Mouse (Mus musculus) heart, embryonic 13.5 days (tissue): ENCODE measurements around the gene Isyna1. TPM values are rescaled to one million over a fixed set of nuclear protein-coding genes. Genes with fewer than 3 reads are reported as not detected.

Experiments used
- ATAC-seq: fragments of 200-750 bp; cut with Nextera tagmentation; 2 replicates; pipeline ENCODE4 v1.8.0; 2017; ENCODE audit warnings: moderate TSS enrichment; ENCODE audit not compliant: insufficient number of reproducible peaks, low FRiP score, low TSS enrichment; ENCODE audit errors: extremely low read depth
- H3K27ac ChIP-seq: fragments of 300-500 bp; sonication (generic); replicated peaks from 2 replicates; pipeline ENCODE4 v1.5.1; 2015; ENCODE audit warnings: moderate library complexity, mild to moderate bottlenecking, inconsistent platforms
- H3K27me3 ChIP-seq: fragments of 300-500 bp; sonication (generic); replicated peaks from 2 replicates; pipeline ENCODE4 v1.6.1; 2015; ENCODE audit warnings: mild to moderate bottlenecking, inconsistent platforms
- H3K36me3 ChIP-seq: fragments of 300-500 bp; sonication (generic); 2 replicates; pipeline ENCODE4 v1.6.1; 2015; ENCODE audit warnings: mild to moderate bottlenecking, inconsistent platforms
- H3K4me1 ChIP-seq: fragments of 300-500 bp; sonication (generic); 2 replicates; pipeline ENCODE4 v1.6.1; 2015; ENCODE audit warnings: inconsistent platforms
- H3K4me2 ChIP-seq: fragments of 300-500 bp; sonication (generic); 2 replicates; pipeline ENCODE4 v1.6.1; 2015; ENCODE audit warnings: inconsistent platforms, mild to moderate bottlenecking, moderate library complexity
- H3K4me3 ChIP-seq: fragments of 300-500 bp; sonication (generic); 2 replicates; pipeline ENCODE4 v1.5.1; 2015; ENCODE audit warnings: moderate library complexity, mild to moderate bottlenecking, inconsistent platforms
- H3K9ac ChIP-seq: fragments of 300-500 bp; sonication (generic); 2 replicates; pipeline ENCODE4 v1.6.1; 2015; ENCODE audit warnings: inconsistent platforms, mild to moderate bottlenecking, moderate library complexity
- H3K9me3 ChIP-seq: fragments of 300-500 bp; sonication (generic); 2 replicates; pipeline ENCODE4 v1.6.1; 2016; ENCODE audit warnings: inconsistent platforms
- WGBS: fragments of 180-500 bp; shearing (Covaris S2); methylation state at CpG from one replicate; pipeline ENCODE4 v1.1.7; 2015; ENCODE audit warnings: mixed read lengths; 5-methylcytosine and 5-hydroxymethylcytosine counted together
- polyA plus RNA-seq: library from polyadenylated mRNA; unstranded; fragments of >200 nt; fragmentation: Nextera tagmentation; extraction: Ambion mirVana; gene quantifications from 2 replicates; pipeline ENCODE4 v1.2.1, GENCODE M21; 2015

The Isyna1 gene
- polyA plus RNA-seq, 1 experiment from 2014 or later = 135 TPM

DNA sequence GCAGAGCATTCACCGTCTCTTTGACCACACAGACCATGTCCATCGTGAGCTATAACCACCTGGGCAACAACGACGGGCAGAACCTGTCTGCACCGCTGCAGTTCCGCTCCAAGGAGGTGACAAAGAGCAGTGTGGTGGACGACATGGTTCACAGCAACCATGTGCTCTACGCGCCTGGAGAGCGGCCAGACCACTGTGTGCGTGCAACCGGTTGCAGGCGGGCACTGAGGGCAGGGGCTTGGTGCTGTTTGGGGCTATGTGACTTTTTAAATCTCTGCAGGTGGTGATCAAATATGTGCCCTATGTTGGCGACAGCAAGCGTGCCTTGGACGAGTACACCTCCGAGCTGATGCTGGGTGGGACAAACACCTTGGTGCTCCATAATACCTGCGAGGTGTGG, 2.0 kb downstream of the Isyna1 start:
- ATAC-seq = no peak
- H3K9me3 ChIP-seq = no peaks in the 10 kb centered on the region
- WGBS = 93% methylated on average over 18 of the region's 18 CpGs
- peaks cover 42% of the 10 kb centered on the region for H3K36me3 ChIP-seq
- no peaks in the 10 kb centered on the region; the same call in 1 of the 2 replicates for H3K27me3 ChIP-seq
- H3K27ac ChIP-seq = no peak overlapping the region
- no peak overlapping the region for H3K4me3 ChIP-seq
- peaks cover 89% of the 10 kb centered on the region for H3K4me1 ChIP-seq
- H3K4me2 ChIP-seq = 0 out of 2 replicates have a peak overlapping the region, but pooled peaks have one; percentile 97
- no peak overlapping the region for H3K9ac ChIP-seq

DNA sequence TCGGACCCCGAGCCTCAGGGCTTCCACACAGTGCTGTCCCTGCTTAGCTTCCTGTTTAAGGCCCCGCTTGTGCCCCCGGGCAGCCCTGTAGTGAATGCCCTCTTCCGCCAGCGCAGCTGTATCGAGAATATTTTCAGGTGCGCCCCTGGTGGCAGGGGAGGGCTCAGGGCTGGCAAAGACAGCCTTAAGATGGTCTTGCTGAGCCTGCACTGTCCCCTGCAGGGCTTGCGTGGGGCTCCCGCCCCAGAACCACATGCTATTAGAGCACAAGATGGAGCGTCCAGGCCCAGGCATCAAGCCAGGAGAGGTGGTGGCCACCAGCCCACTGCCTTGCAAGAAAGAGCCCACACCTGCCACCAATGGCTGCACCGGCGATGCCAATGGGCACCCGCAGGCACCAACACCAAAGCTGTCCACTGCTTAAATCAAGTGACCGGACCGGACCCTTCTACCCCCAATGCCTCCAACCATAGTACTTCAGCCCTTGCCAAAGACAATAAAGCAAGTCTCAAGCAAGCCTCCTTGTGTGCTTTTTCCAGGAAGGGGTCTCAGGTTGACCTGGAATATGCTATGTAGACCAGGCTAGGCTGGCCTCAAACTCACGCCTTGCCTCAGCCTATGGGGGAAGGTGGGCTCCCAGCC, 2.7 kb downstream of the Isyna1 start:
- Histone ChIP-seq H3K36me3 (peaks cover 38% of the 10 kb centered on the region), H3K9me3 (no peaks in the 10 kb centered on the region), H3K4me2 (peak overlapping the region; percentile 76), H3K9ac (peak overlapping the region; percentile 87; the same call in 1 of the 2 replicates), H3K4me1 (peaks cover 88% of the 10 kb centered on the region), H3K4me3 (peak overlapping the region; percentile 62), H3K27ac (no peak overlapping the region), H3K27me3 (no peaks in the 10 kb centered on the region; the same call in 1 of the 2 replicates)
- WGBS = 87% methylated on average over 17 of the region's 17 CpGs
- ATAC-seq = no peak

DNA sequence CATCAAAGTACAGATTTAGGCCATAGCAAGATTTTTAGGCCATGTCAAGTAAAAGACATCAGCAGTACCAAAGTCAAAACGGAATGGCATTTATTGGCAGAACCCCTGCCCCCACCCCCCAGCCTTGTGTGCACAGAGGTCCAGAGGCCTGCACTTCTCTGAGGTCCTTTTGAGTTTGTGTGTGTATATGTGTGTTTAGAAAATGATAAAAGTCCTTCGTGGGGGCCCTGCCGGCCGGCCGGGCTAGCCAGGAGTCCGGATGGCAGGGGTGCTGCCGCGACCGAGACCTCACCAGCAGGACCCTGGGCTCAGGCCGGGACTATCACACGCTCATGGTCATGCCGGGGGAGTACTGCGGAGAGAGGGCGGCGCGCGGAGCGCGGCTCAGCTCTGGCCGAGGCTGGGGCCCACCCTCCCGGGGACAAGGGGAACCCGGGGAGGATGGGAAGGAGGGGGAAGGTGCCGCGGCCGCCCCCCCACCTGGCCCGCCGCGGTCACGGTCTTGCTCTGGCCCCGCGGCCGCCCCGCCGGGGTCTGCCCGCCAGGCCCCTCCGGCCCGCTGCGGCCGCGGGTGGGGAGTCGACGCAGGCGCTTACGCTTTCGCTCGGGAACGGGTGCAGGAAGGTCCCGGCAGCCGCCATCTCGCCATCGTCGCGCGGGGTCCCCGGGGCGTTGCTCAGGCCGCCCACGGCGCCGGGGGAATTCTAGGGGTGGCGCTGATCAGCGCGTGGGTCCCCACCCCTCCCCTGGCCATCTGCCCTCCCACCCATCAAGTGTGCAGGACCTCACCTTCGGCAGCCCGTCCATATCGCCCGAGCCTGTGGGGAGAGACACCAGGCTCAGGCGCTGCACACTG, 3.5 kb downstream of the Isyna1 start:
- H3K9ac ChIP-seq = peak overlapping the region; percentile 87
- H3K36me3 ChIP-seq = peaks cover 43% of the 10 kb centered on the region
- H3K4me2 ChIP-seq = peak overlapping the region; percentile 76
- H3K4me3 ChIP-seq = peak overlapping the region; percentile 62
- peak overlapping the region; percentile 38 for H3K27ac ChIP-seq
- WGBS = 12% methylated on average over 68 of the region's 68 CpGs
- no peak for ATAC-seq
- H3K4me1 ChIP-seq = peaks cover 83% of the 10 kb centered on the region
- no peaks in the 10 kb centered on the region for H3K9me3 ChIP-seq
- H3K27me3 ChIP-seq = no peaks in the 10 kb centered on the region; the same call in 1 of the 2 replicates

DNA sequence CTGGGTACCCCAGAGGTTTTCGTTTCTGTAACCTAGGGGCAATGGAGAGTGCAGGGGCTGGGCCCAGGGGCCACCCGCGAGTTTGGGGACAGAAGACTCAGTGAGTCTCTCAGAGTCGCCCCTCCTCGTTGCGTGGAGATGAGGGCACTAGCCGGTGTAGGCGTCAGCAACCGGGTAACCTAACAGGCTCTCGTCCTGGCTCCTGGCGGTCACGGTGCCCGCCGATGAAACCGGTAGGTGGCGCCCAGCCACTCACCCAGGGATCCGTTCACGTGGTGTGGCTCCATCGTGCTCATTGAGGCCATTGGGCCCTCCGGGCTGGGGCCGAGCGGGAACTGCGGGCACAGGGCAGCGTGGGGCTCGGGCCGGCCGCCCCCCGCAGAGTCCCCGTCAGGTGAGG, 4.1 kb downstream of the Isyna1 start:
- H3K27ac ChIP-seq = peak overlapping the region; percentile 38
- H3K27me3 ChIP-seq = no peaks in the 10 kb centered on the region; the same call in 1 of the 2 replicates
- H3K4me3 ChIP-seq = peak overlapping the region; percentile 62
- H3K9me3 ChIP-seq = no peaks in the 10 kb centered on the region
- ATAC-seq = no peak
- peak overlapping the region; percentile 87 for H3K9ac ChIP-seq
- H3K4me2 ChIP-seq = peak overlapping the region; percentile 76
- 5% methylated on average over 29 of the region's 29 CpGs for WGBS
- H3K4me1 ChIP-seq = peaks cover 77% of the 10 kb centered on the region
- peaks cover 49% of the 10 kb centered on the region for H3K36me3 ChIP-seq

DNA sequence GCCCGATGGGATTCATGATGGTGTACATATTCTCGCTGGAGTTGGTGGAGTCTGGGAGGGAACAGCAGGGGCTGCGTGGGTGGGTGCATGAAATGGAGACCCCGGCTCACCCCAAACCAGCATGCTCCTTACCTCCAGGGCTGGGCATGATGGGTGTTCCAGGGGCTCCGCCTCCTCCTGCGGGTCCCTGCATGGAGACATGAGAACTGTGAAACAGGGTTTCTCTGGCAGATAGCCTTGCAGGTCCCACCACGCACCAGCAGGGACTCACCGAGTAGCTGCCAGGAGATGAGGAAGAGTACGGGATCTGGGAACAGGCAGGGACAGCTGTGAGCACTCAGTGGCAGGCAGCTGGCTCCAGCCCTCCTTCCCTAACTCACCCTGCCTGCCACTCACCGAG, 4.5 kb downstream of the Isyna1 start:
- H3K4me3 ChIP-seq = peak overlapping the region; percentile 62
- H3K4me2 ChIP-seq = peak overlapping the region; percentile 76
- H3K9me3 ChIP-seq = no peaks in the 10 kb centered on the region
- 0 out of 2 replicates have a peak overlapping the region, but pooled peaks have one; percentile 17 for H3K27ac ChIP-seq
- H3K36me3 ChIP-seq = peaks cover 53% of the 10 kb centered on the region
- H3K27me3 ChIP-seq = no peaks in the 10 kb centered on the region; the same call in 1 of the 2 replicates
- no peak for ATAC-seq
- 24% methylated on average over 10 of the region's 10 CpGs for WGBS
- H3K4me1 ChIP-seq = peaks cover 73% of the 10 kb centered on the region
- H3K9ac ChIP-seq = peak overlapping the region; percentile 87

DNA sequence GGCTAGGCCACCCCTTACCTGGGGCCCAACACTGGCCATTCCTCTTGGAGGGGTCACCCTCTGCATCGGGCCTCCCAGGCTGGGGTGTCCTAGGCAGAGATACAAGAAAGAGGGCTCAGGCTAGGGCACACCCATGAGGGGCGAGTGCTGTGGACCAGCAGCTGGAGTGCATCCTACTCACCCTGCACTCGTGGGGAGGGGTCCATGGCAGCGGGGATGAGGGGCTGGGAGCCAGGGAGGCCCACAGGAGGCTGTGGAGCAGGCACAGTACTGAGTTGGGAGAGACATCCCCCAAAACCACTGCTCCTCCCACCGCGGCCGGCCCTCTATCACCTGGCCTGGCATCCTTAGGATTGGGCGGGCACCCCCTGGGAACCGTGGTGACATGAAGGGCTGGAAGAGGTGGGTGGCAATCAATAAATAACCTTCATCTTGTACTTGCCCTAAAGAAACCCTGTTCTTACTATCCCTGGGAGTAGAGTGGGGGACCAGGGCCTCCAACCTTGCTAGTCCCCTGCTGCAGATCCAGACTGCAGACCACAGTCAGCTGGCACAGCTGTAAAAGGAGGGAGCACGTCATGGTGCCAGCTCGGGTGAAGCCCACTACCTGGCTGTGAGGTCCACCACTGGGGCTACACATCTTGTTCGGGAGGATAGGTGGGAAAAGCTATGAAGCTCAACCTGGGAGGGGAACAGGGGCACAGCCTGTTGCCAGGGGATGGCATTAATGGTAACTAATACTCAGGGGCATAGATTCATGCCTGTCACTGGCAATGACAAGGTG, 5.5 kb downstream of the Isyna1 start:
- peaks cover 54% of the 10 kb centered on the region for H3K36me3 ChIP-seq
- no peak overlapping the region for H3K4me3 ChIP-seq
- 82% methylated on average over 12 of the region's 12 CpGs for WGBS
- peaks cover 70% of the 10 kb centered on the region for H3K4me1 ChIP-seq
- H3K27me3 ChIP-seq = no peaks in the 10 kb centered on the region; the same call in 1 of the 2 replicates
- no peaks in the 10 kb centered on the region for H3K9me3 ChIP-seq
- H3K27ac ChIP-seq = no peak overlapping the region
- H3K9ac ChIP-seq = no peak overlapping the region
- no peak overlapping the region for H3K4me2 ChIP-seq
- ATAC-seq = no peak

DNA sequence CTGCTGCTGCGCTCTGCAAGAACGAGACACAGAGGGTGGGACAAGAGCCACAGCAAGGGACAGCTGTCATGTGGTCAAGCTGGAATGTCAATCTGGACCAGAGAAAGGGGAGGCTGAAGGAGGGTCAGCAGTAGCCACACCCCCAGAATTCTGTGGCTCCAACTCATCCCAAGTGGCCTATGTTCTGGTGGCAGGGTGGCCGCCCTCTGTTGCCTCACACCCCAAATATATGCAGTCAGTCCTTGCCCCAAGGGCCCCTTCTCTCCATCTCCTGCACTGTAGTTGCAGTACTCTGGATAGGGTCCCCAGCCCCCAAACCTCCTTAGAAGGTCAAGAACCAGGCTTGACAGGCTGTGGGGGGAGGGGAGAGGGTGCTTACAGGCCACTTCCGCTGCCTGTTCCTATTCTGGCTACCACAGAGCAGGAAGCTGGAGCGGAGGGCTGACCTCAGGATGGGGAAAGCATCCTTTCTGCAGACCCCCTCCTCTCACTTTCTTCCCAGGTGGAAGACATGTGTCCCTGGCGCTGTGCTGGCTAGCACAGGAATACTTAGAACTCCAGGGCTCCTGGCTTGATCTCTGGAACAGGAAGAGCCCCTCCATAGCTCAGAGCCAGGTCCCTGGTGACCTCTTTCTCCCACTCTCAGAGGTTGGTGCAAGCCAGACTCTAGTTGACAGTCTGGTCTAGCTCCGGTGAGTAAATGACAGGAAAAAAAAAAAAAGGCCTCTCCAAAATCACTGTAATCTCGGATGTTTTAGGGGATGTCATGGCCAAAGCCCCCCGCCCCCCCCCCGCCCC, 6.5 kb downstream of the Isyna1 start:
- Histone ChIP-seq H3K27me3 (no peaks in the 10 kb centered on the region; the same call in 1 of the 2 replicates), H3K9ac (peak overlapping the region; percentile 64), H3K4me1 (peaks cover 60% of the 10 kb centered on the region), H3K27ac (peak overlapping the region; percentile 71), H3K4me3 (peak overlapping the region; percentile 30), H3K36me3 (peaks cover 49% of the 10 kb centered on the region), H3K9me3 (no peaks in the 10 kb centered on the region), H3K4me2 (peak overlapping the region; percentile 65)
- 20% methylated on average over 10 of the region's 10 CpGs for WGBS
- no peak for ATAC-seq

DNA sequence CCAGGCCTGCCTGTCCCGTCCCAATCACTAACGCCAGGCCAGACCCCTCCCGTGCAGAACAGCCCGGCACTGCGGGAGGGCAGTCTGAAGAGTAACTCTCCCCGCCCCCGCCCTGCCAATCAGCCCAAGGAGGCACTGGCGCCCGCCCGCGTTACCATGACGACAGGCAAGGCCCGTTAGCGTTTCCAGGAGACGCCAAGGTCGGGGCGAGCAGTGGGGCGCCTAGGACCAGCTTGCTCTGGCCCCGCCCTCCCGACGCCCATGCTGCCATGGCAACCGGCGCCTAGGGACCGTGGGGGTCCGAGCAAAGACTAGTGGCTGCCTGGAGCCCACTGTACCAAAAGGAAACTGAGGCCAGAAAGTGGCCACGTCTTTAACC, 7.1 kb downstream of the Isyna1 start:
- WGBS = 2% methylated on average over 26 of the region's 26 CpGs
- Histone ChIP-seq H3K4me2 (peak overlapping the region; percentile 65), H3K27me3 (no peaks in the 10 kb centered on the region; the same call in 1 of the 2 replicates), H3K9ac (peak overlapping the region; percentile 64), H3K36me3 (peaks cover 43% of the 10 kb centered on the region), H3K4me3 (peak overlapping the region; percentile 30), H3K4me1 (peaks cover 60% of the 10 kb centered on the region), H3K9me3 (no peaks in the 10 kb centered on the region), H3K27ac (peak overlapping the region; percentile 71)
- no peak; the same call in 1 of the 2 replicates for ATAC-seq

DNA sequence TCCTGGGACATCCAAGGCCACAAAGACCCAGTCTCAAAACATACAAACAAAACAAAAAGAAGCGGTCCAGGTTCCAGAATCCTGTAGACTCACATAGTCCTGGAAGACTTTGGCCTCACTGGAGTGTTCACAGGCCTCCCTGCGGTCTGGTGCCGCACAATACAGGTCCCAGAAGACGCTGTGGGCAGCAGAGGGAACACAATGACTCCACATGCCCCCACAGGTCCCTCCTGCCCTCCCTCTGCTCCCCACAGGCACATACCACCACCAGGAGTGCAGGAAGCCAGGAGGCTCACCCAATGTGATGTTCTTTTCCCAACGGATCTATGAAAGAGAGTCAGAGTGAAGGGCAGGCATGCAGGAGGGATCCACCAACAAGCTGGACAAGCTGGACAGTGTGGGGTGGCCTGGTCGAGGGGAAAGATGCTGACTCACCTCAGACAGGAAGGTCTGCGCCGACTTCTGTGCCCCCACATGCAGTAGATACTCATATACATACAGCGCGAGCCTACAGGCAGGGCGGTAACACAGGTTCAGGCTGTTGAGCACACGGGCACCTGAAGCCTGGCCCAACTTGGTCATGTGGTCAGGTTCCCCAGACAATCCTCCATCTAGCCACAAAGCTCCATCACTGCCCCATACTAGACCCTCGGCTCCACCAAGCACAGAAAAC, 8.1 kb downstream of the Isyna1 start:
- Histone ChIP-seq H3K27me3 (no peaks in the 10 kb centered on the region; the same call in 1 of the 2 replicates), H3K4me3 (no peak overlapping the region), H3K36me3 (peaks cover 33% of the 10 kb centered on the region), H3K4me2 (no peak overlapping the region), H3K27ac (no peak overlapping the region), H3K4me1 (peaks cover 58% of the 10 kb centered on the region), H3K9me3 (no peaks in the 10 kb centered on the region), H3K9ac (no peak overlapping the region)
- no peak for ATAC-seq
- 92% methylated on average over 13 of the region's 13 CpGs for WGBS

DNA sequence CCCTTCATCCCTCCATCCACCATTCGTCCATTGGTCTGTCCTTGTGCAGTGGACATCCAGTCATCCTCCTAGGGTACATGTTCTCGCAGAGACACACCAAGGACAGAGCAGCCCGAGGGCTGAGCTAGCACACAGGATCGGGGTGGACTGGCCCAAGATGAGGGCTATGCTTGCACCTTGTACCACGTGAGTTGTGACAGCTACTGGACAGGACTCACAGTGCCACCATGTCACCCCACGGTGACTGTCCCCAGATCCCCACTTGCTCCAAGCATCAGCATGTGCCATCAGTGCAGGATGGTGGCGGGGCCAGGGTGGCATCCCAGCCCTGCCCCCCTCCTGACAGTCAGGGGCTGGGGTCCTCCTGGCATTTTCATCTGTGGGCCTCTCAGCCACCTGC, 10.4 kb downstream of the Isyna1 start:
- Histone ChIP-seq H3K4me1 (peaks cover 56% of the 10 kb centered on the region), H3K27me3 (no peaks in the 10 kb centered on the region; the same call in 1 of the 2 replicates), H3K4me2 (no peak overlapping the region), H3K36me3 (peaks cover 25% of the 10 kb centered on the region), H3K9ac (no peak overlapping the region), H3K4me3 (no peak overlapping the region), H3K27ac (no peak overlapping the region), H3K9me3 (no peaks in the 10 kb centered on the region)
- 78% methylated on average over 7 of the region's 7 CpGs for WGBS
- no peak for ATAC-seq
